Mouse (Mus musculus): ENCODE data around the gene Caskin2.

Gene Caskin2

GRCm38 (mm10) chr11:115830550-115831325 is 17.3 kb upstream of the Caskin2 start:
- no peak for DNase-seq

DNA sequence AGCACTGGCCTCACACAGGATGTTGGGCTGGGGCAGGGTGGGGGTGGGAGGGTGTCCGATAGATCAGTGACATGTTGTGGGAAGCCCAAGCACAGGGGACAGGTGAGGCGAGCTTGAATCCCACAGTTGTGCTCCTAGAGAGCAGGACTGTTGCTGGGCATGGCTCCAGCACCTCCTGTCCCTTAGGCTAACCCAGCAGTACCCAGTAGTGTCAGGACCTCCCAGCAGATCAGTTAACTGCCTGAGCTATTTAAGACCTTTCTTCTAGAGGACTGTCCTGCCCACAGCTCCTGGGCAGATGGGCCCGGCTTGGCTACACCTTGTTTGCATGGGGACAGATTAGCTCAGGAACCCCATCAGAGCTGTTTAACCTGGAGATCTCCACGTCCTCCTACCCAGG is 15.6 kb upstream of the Caskin2 start:
- DNase-seq, result no peak

DNA sequence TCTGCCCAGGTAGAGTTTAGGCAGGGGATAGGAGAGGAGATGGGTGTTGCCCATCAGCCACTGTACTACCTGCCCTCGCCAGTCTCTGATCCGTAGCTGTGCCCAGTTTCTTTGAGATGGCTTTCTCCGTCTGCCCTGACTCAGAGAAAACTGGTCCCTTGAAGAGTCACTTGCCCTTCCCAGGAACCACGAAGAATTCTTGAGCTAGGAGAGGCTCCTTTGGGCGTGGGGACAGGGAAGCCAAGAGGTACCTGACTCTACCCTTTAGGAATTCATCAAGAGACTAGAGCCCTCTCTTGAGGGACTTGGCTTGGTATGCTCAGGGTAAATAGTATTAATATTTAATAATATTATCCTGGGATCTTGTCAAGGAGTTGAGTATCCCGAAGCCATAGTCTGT is 14.2 kb upstream of the Caskin2 start:
- peak; percentile 43 for DNase-seq

- DNase-seq, result no peak
These were observed 13.0 kb upstream of the Caskin2 start for GRCm38 (mm10) chr11:115826487-115826886.

GRCm38 (mm10) chr11:115824813-115825212 is 11.4 kb upstream of the Caskin2 start:
- no peak for DNase-seq

GRCm38 (mm10) chr11:115823774-115824740 is 10.6 kb upstream of the Caskin2 start, which contains the start of gene Llgl2:
Llgl2 (plus strand) TSS chr11:115824049.
- peak; percentile 91 for DNase-seq

DNA sequence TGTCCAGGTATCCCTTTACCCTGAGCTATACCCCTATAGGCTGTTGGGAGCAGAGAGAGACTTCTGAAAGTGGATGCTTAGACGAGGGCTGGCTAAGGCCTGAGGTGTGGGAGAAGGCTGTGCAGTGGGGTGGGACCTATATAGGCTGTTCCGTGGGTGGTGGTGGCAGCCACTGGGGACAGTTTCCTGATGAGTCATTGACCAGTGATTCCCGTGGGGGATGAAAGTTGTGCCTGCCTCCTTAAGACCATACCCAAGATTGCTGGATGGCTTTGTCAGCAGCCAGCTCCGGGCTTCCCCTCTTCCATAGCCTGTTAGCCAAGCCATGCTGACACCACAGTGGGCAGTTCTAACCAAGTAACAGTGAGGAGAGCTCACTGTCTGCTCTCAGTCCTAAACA is 7.6 kb upstream of the Caskin2 start:
- no peak for DNase-seq

DNA sequence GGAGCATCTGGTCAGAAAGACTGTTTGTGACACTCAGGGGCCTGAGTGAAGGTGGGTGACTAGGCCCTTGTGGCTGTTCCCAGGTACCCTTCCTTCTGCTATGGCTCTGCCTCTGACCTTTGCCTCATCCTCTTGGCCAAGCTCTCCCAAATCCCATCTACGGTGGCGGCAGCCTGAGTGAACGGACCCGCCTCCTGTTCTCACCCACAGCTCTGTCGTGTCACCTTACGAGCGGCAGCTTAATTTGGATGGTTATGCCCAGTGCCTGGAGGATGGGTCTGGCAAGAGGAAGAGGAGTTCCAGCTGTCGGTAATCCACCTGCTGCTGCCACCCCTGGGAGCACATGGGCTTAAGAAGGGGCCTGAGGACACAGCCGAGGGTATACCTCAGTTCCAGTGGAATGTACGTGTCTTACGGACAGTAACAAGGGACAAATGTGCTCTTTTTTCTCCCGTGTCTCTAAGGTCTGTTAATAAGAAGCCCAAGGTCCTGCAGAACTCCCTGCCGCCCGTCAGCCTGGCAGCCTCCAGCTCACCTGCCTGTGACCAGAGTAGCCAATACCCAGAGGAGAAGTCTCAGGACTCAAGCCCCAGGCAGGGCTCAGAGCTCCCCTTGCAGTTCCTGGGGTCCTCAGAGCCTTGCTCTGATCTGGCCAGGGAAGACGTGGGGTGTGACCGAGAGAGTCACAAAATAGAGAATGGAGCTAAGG is 6.6 kb upstream of the Caskin2 start:
- DNase-seq, result no peak

DNA sequence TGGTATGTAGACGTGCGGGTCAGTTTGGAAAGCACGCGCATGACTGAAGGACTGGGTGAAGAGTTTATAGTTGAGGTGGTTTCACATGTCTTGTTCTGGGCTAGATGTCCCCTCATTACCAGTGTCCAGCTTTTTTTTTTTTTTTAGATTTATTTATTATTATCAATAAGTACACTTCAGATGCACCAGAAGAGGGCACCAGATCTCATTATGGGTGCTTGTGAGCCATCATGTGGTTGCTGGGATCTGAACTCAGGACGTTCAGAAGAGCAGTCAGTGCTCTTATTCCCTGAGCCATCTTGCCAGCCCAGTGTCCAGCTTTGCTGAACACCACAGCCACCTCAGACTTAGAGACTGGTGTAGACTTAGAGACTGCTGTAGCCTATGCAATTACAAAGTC is 3.9 kb upstream of the Caskin2 start:
- no peak for DNase-seq

DNA sequence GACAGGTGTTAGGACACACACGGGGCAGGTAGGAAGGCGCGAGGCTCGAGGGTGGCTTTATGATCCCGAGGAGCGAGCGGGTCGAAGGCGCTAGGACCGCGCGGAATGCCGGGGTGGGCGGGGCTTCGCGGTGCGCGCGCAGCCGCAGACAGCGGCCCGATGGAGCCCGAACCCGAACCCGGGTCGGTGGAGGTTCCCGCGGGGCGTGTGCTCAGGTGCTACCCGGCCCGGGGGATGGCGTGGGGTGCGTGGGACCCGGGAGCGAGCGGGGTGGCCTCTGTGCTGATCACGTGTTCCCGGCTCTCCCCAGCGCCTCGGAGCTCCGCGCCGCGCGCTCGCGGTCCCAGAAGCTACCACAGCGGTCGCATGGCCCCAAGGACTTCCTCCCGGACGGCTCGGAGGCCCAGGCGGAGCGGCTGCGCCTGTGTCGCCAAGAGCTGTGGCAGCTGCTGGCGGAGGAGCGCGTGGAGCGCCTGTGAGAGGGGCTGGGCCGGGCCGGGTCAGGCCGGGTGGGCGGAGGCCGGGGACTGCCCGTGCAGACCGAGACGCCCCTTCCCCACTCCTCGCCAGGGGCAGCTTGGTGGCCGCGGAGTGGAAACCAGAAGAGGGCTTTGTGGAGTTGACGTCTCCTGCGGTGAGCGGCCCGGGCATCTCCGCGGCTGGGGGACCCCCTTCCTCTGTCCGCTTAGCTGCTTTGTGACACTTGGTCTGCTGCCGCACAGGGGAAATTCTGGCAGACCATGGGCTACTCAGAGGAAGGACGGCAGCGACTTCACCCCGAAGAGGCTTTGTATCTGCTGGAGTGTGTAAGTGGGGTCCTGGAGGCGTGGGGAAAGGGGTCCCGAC is 1.4 kb upstream of the Caskin2 start, which contains the start of gene Tsen54:
Gene Tsen54 (plus strand): TSS at position 120 of the 846 bp plus-strand sequence.
- DNase-seq, result peak; percentile 89

DNA sequence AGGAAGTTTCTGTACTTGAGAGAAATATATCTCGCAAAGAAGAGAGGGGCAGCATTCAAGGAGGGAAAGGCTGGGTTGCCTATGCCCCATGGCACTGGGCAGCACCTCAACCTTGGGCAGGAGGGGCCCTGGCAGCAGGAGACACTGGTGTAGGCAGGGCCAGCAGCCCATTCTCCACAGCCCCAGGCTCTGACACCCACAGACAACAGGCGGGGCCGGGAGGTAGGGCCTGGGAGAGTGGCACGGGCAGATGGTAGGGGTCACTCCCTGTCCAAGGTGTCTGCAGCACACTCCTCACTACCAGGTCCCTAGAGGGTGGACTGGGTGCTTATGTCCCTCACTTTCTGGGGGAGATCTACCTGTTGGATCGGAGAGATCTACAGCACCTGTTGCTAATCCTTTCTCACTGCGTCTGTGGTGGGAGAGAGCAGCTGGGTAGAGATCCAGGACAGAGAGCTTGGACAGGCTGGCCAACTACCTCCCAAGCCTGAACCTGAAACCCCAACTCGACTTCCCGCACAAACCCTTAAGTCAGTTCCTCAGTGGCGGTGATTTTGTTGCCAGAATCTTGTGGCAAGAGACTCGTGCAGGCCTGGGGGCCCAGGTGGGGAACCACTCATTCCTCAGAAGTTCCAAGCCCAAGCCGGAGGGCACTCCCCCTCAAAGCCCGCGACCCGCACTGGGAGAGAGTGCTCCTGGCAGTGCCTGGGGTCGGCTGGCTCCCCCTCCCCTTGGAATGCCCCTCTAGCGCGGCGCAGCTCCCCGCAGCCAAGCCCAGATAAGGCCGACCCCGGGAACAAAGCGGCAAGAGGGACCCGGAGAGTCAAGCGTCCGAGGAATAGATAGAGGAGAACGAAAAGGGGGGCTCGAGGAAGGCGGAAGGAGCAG is 662 bp downstream of the Caskin2 start:
- DNase-seq, result no peak

- DNase-seq, result peak; percentile 64
These were observed 1.3 kb downstream of the Caskin2 start for GRCm38 (mm10) chr11:115812095-115812494.

- no peak for DNase-seq
These were observed 1.9 kb downstream of the Caskin2 start for GRCm38 (mm10) chr11:115811381-115812093.

GRCm38 (mm10) chr11:115810377-115810776 is 3.1 kb downstream of the Caskin2 start:
- DNase-seq, result peak; percentile 63

DNA sequence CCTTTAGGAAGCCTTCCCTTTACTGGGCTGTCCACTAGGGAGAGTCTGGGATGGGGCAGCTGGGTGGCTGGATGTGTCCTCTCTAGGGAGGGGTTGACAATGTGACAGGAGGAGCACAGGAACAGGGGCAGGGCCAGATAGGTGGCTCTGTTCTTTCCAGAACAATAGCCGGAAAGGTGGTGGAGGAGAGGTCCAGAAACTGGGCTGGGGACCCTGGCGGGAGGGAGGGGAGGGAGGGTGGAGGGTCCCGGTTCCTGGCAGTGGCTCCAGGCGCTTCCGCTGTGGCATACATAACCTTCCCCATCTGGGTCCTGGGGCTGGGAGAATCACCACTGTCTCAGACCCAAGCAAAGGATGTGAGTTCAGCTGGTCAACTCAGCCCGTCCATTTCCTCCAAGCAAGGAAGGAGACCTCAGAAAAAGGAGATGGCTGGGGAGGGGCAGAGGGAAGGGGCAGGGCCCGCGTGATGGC is 4.1 kb downstream of the Caskin2 start:
- peak; percentile 63 for DNase-seq

GRCm38 (mm10) chr11:115808696-115809310 is 4.6 kb downstream of the Caskin2 start:
- peak; percentile 65 for DNase-seq

DNA sequence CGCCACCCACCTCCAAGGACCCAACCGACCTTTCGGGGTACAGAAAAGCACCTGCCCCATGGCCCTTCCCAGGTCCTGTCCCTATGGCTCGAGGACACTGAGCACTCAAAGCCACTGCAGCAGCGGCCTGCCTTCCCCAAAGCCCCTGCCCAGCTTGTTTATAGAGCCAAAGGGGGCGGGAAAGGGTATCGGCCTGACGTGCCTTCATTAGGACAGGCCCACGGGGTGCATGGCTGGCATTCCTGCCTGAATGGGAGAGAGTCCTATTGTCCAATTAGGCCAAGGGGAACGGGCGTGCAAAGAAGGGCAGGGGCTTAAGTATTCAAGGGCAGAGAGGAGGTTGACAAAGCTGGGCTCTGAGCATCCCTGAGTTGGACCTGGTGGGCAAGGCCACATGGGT is 5.5 kb downstream of the Caskin2 start:
- no peak for DNase-seq

DNA sequence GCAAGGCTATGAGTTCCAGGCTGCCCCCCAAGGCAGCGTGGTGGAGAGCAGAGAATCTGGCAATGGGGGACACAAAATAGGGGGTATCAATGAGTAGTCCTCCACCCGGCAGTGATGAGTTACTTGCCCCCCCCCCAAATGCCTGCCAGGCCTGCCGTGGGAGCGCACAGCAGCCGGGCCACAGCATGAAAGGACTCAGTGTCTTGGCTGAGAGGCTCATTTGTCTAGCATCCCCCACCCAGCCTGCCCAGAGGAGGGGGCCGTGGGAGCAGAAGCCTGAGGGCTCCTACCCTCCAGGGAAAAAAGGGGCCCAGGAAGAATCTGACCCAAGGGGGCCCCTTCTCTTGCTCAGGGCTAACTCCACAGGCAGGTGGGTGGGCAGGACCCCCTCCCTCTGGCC is 6.1 kb downstream of the Caskin2 start:
- DNase-seq, result no peak

GRCm38 (mm10) chr11:115806154-115806553 is 7.3 kb downstream of the Caskin2 start:
- DNase-seq, result no peak

DNA sequence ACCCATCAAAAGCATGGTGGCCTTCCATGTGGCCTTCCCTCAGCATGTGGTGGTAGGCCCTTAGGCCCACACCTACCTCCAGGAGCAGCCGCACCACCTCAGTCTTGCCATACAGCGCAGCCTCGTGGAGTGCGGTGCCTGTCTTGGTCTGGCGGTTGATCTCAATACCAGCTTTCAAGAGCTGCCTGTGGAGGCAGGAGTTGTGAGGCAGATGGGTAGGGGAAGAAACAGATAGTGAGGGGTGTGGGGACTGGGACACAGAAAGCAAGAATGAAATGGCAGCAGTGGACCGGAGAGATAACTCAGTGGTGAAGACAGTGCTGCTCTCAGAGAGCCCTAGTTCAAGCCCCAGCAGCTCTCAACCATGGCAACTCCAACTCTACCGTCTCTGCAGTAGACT is 8.4 kb downstream of the Caskin2 start:
- no peak for DNase-seq
